In the genomic region with DNA sequence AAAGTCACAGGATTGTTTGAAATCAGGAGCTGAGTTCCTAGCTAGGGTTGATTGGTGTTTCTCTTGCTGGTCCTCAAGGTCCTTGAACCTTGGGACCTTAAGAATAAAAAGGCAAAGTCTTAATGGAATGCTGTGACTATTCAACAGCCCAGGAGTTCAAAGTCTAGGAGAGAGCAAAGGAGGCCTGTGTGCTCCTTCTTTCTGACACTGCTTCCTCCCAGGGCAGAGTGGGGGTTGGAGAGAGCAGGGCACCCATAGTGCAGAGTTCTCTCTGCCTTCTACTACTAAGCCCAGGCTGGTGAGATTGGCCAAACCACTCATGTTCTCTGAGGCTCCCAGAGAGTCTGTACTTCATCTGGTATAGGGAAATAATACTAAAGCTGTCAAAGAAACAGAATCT, we compare ENCODE assay signal across 12 mouse cellular contexts.
"Had no signal": no experiment of that assay in that cellular context is flagged by ENCODE, and none has a peak within 500 bp of the region (broad histone marks: within the 10 kb centered on the region; RNA-seq: fewer than 3 reads in every experiment).

No protein-coding gene starts in this region.

- H3K27me3 ChIP-seq: hindbrain, embryonic 15.5 days; limb, embryonic 13.5 days; midbrain, embryonic 15.5 days; neural tube, embryonic 13.5 days; stomach, embryonic 15.5 days had no signal

- DNase-seq: left cerebral cortex, postnatal 4 days; lung, adult 18-20 months; right cerebral cortex, postnatal 14 days; thymus, postnatal 4 days had no signal

- H3K4me3 ChIP-seq: hindbrain, embryonic 15.5 days; layer of hippocampus, adult 2 months; limb, embryonic 13.5 days; midbrain, embryonic 10.5 days; midbrain, embryonic 15.5 days; neural tube, embryonic 13.5 days; stomach, embryonic 15.5 days had no signal

- H3K4me1 ChIP-seq: limb, embryonic 13.5 days; stomach, embryonic 15.5 days had no signal

- H3K9ac ChIP-seq: hindbrain, embryonic 15.5 days; limb, embryonic 13.5 days; liver, embryonic 14.5 days; midbrain, embryonic 15.5 days; neural tube, embryonic 13.5 days; stomach, embryonic 15.5 days had no signal

- H3K27ac ChIP-seq: hindbrain, embryonic 15.5 days; layer of hippocampus, adult 2 months; limb, embryonic 13.5 days; liver, embryonic 14.5 days; midbrain, embryonic 10.5 days; midbrain, embryonic 15.5 days; neural tube, embryonic 13.5 days; stomach, embryonic 15.5 days had no signal

- H3K4me2 ChIP-seq: hindbrain, embryonic 15.5 days; limb, embryonic 13.5 days; midbrain, embryonic 15.5 days; neural tube, embryonic 13.5 days; stomach, embryonic 15.5 days had no signal

- ATAC-seq: midbrain, embryonic 15.5 days had no signal

- H3K9me3 ChIP-seq: hindbrain, embryonic 15.5 days; limb, embryonic 13.5 days; midbrain, embryonic 10.5 days; midbrain, embryonic 15.5 days; neural tube, embryonic 13.5 days; stomach, embryonic 15.5 days had no signal

- H3K36me3 ChIP-seq: hindbrain, embryonic 15.5 days; limb, embryonic 13.5 days; midbrain, embryonic 10.5 days; midbrain, embryonic 15.5 days; neural tube, embryonic 13.5 days; stomach, embryonic 15.5 days had no signal
